Mouse (Mus musculus) adrenal gland, postnatal 14 days (tissue): ENCODE data around the gene Arrb2. TPM values are rescaled to one million over a fixed set of nuclear protein-coding genes. Genes with fewer than 3 reads are reported as not detected.
"Not testable (repeated sequence)": the region's sequence is repeated elsewhere in the genome, so short reads cannot be mapped to it uniquely, and the experiment has no call there.

Experiments
- DNase-seq: peaks from one replicate; pipeline ENCODE4 v3.0.0; 2021; ENCODE audit warnings: mixed read lengths
- long read RNA-seq, 2 experiments: library from polyadenylated mRNA; stranded (forward); transcript quantifications; one replicate each; pipeline ENCODE4 v2.0.0; 2021
- total RNA-seq: library from RNA; stranded (reverse); gene quantifications from 2 replicates; pipeline ENCODE4 v1.2.3, GENCODE M21; 2021

Gene Arrb2
- total RNA-seq: 17.5 and 32.6 TPM in 2 replicates
- long read RNA-seq, experiment 1, partial matches to known transcripts: 1 of 7 reads
- long read RNA-seq, experiment 1, other reads (novel, unspliced or antisense): 4 of 7 reads
- long read RNA-seq, experiment 2, partial matches to known transcripts: 0 of 3 reads
- long read RNA-seq, experiment 2, other reads (novel, unspliced or antisense): 3 of 3 reads

DNA sequence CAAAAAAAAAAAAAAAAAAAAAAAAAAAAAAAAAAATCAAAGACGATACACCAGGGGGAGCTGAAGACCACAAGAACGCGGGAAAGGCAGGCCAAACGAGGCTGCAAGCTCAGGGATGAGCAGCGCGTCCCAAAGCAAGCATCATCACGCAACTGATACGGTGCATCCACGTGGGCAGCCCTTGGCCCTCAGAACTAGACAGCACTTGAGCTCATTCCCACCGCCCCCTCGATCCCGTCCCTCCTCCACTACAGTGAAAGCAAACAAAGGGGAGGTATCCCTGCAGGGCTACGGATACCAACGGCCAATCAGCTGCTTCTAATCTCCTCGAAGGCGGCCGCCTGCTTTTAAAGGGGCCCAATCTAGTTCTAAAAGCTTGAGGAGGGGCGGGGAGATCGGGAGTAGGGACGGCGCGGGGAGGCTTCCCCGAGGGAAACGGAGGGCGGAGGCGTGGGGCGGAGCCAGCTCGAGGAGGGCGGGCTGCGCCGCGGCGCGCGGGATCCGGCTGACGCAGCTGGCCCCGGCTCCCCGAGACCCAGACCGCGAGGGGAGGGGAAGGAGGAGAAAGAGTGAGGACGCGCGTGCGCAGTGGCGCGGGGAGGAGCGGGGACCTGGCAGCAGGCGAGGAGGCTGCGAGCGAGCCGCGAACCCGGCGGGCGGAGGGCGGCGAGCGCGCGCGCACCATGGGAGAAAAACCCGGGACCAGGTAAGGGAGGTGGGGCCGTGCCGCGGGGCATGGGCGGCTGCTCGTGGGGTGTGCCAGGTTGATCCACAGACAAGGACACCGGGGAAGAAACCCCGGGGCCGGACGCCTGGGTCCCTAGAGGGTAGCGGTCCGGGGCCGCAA is at the start of gene Arrb2:
Arrb2 (plus strand) TSS at position 588 of the 847 bp plus-strand sequence.
- peak; percentile 99 for DNase-seq

DNA sequence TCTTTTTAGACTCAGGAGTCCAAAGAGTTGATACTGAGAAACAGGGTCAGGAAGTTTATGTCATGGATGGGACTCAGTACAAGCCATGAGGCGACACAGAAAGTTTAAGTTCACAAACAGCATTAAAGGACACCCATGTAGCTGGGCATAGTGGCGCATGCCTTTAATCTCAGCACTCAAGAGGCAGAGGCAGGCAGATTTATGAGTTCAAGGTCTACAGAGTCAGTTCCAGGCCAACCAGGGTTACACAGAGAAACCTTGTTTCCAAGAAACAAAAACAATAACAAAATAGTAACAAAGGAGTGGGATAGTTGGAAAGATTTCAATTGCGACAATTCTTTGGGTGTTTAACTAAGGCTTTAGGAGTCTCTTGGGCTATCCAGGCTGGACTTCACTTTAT is 48.3 kb upstream of the Arrb2 start:
- peak; percentile 38 for DNase-seq

DNA sequence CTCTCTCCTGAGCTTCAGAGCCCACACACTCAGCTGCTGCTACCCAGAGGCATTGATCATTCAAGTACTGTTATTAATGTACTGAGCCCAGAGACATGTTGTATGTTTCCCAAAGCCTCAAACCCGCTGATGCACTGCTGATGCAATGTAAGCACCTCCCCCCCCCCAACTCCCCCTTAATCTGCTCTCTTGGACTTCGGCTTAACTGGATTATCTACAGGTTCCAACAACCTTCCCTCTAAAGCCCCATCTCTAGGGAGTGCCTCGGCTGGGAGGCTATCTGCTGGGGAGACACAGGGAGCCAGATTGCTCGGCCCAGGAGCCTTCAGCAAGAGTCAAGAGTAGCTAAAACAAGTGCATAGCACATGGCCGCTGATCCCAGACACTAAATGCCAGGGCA is 45.0 kb upstream of the Arrb2 start:
- DNase-seq: no peak

DNA sequence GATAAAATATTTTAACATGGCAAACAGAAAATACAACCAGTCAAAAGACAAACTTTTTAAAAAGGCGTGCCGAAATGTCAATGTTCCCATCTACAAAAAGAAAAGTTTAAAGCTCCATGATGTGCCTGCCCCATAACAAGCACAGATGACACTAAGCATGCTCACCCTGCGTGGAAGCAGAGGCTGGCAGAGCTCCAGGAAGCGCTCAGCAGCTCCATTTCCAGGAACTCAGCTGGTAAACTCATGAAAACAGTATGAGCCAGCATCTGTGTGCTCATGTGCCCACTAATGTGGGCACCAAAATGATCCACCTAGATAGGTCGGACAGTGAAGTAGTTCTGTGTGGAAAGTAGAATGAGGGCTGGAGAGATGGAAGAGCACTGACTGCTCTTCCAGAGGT is 43.0 kb upstream of the Arrb2 start:
- DNase-seq: no peak

DNA sequence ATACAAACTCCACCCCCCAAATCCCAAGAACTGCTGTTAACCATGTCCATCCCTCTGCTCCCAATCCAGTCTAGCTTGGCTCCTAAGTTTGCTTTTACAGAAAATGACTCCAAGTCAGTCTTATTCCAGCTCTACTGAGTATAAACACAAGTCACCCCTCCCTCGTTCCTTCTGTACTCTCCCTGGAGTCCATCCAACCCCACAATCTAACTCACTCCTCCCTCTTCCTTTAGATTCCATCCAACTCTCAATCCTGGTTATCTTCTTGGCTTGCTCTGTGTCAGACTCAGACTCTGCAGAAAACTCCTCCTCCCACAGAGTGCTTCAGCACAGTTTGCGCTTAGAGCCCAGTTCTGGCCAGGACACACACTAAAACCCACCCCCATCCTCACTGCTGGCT is 28.8 kb upstream of the Arrb2 start:
- no peak for DNase-seq

DNA sequence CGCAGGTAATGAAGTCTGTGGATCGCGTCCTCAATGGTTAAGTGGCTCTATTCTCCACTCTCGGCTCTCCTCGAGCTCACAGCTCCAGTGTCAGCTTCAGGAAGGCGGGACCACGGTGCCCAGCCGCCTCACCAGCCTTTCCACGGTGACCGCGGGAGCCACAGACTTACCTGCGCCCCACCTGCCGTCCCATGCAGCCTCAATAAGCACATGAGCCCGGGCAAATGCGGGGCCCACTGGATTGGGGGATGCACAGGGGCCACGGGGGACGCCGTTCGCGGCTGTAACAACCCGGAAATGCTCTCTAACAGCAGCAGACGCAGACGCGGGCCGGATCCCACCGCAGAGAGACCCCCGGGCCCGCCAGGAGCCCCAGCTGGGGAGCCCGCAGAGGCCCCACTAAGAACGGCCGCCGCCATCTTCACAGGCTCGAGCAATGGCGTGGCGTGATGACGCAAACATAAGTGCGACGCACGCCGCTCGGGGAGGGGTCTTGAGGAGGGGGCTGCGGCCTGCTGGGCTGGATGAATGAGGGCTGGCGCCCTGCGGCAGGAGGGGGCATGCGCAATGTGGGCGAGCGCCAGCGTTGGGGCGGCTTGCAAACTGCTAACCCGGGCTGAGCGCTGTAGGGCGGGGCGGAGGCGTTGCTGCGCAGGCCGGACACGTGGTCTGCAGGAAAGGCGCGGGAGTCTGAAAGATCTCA is 22.7 kb upstream of the Arrb2 start, which contains the start of gene Pelp1:
Pelp1 (minus strand) TSS at position 438 of the 703 bp plus-strand sequence.
- peak; percentile 92 for DNase-seq

DNA sequence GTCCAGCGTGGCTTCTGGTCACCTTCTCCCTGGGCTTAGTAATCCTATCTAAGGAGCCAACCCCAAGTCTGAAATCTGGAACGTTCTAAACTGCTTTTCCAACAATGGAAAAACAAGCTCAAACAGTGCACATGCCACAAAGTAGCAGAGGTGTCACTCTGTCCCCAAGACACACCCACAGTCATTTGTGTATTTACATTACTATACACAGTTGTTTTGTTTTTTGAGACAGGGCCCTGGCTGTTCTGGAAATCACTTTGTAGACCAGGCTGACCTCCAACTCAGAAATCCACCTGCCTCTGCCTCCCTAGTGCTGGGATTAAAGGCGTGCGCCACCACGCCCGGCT is 22.2 kb upstream of the Arrb2 start:
- no peak for DNase-seq

DNA sequence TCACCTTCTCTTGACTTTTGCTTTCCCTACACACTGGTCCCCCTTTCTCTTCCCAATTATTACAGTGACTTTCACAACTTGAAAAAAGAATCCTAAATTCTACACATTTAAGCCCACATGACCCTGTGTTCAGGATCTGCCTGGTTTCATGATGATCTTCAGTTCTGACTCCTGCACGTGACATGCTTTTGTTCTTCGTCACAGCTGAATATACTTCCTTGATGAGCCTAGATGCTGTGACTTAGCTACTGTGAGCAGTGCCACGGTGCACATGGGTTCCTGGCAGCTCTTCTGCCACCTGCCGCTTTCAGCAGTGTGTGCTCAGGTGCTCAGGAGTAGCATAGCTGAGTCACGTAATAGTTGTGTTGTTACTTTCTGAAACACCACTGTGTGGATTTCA is 19.8 kb upstream of the Arrb2 start:
- DNase-seq: no peak

DNA sequence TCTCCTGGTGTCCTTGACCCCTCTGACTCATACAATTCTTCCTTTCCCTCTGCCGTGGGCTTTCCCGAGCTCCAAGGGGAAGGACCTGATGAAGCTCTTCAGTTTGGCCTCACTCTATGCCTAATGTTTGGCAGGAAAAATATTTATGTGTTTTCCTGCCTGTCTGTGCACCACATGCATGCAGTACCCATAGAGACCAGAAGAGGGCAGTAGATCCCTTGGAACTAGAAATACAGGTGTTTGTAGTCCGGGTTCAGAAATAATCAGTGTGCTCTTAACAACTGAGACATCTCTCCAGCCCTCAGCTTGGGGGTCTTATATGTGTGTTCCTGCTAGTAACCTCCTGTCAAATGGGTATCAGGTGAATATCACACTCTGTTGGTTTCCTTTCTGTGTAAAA is 18.5 kb upstream of the Arrb2 start:
- peak; percentile 86 for DNase-seq

DNA sequence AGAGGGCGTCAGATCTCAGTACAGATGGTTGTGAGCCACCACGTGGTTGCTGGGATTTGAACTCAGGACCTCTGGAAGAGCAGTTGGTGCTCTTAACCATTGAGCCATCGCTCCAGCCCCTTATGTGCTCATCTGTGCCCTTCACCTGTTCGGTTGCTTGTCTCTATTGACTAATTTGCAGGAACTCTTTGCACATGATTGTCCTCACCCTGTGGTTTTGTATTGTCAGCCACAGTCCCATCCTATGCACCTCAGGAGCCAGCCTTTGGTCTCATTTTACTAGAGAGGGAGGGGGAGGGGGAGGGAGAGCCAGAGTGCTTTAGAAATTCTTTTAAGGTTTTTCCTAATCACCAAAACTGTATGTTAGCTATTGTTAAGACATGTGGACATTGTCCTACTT is 14.2 kb upstream of the Arrb2 start:
- DNase-seq: no peak

DNA sequence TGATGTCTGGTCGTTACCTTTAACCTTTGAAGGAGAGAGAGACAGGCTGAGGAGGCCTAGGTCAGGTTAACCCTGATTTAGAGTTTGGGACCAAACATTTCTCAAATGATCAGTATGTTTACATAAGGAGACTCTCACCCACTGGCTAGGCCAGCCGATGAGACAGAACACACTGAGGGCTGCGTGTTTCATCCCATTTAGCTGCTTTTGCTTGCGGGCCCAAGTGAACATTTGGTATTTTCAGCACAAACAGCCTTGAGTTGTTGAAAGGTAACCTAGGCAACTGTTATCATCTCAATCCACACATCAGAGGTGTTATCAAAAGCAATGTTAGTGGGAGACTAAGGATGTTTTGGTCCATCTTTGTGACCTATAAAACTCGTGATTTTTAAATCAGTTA is 12.9 kb upstream of the Arrb2 start:
- DNase-seq: no peak

DNA sequence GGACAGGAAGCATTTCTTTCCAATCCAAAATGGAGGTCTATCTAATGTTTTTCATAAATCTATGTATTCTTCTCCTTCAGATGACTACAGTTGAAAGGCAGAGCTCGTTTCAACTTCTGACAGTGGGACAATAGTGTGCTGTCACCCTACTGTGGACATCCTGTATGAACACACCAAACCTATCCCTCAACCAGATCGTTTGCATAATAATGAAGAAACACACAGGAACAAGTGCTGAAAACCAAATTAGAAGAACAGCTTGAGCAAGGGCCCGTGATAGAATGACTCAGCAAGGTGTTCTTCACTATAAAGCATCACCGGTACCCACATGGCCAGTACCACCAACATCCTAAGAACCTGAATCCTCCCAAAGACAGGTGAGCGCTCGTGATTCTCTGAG is 5.8 kb upstream of the Arrb2 start:
- DNase-seq: not testable (repeated sequence)

DNA sequence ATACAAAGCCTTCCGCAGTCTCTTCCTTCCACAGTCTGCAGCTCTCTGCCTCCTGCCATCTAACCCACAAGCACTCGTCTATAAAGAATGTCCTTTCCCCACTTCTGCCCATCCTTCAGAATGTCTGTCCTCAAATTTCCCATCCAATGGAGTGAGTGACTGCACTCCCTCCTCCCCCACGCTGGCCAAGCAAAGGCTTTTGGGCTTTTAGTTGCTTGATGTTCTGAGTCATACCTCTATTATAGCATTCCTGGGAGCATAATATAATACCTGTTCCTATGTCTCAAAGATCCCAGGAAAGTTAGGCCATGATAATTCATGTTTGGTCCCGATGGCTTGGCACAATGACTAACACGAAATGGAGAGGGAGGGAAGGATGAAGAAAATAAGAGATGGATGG is 861 bp upstream of the Arrb2 start:
- no peak for DNase-seq

DNA sequence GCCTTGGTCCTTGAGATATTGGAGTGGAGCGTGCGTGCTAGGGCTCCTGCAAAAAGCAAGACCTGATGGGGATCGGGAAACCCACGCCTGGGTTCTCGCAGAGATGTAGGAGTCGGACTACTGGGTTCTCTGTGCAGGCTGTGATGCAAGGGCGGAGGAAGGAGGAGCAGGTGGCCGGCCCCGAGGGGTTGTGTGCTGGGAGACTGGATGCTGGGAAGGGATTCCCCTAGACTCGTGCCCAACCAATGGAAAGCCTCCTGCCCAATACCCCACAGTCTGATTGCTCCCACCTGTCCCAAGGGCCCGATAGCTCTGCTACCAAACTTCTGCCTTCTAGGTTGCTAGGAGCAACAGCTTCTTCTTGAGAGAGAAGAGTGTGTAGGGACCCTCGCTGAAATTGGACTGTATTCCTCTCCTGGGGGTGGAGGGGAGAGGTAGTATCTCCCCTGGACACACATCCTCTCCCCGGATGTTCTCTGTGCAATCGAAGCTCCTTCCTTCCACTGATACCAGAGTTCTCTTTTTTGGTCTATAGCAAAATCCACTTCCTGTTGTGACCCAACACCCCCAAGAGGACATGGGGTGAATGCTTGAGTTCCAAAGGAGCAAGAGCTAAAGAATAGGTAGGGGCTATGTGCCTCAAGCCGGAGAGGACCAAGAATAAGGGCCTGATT is 597 bp downstream of the Arrb2 start:
- DNase-seq: no peak

DNA sequence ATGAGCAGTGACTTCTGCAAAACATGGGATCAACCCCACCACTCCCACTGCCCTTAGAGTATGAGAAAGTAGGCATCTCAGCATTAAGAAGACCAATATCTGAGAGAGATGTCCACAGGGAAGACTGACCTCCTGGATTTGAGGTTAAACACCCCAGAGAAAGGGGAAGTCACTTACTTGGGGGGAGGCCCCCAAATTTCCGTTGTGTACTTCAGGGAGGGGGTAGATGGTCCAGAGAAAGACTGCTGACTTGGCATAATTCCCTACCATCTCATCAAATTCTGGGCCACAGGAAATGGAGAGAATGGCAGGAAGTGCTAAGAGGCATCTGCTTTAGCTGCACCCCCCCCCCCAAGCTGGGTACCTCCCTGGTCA is 1.1 kb downstream of the Arrb2 start:
- no peak for DNase-seq

DNA sequence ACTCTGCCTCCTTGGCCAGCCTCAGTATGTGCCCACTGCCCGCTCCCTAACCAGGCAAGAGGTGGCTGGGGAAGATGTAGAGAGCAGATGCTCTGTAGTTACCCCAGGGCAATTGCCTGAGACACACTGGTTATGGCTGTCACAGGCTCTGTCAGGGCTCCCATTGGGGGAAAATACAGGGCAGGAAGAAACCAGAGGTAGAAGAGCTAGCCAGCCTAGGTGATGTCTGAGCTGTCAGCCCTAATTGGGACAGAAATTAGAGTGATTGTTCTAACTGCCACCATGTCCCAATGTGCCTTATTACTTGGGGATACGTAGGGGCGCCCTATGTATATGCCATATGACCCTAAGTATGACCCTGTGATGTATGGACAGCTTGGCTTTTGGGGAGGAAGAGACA is 1.5 kb downstream of the Arrb2 start:
- no peak for DNase-seq

DNA sequence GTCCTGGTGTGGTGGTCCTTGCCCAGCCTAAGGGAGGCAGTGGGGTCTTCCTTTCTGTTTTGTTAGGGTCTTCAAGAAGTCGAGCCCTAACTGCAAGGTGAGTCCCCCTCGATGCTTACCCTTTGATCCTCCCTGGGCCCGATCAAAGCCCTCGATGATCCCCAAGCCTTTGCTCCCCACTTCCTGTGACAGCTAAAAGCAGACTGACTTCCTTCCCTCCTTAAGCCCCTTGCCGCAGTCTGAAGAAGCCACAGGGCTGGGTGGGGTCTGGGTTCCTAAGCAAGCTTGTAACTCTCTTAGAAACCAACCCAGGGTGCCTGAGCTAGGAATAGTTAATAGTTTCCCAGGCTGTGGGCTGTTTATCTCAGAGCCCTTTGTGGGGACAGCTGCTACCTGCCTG is 3.0 kb downstream of the Arrb2 start:
- no peak for DNase-seq

DNA sequence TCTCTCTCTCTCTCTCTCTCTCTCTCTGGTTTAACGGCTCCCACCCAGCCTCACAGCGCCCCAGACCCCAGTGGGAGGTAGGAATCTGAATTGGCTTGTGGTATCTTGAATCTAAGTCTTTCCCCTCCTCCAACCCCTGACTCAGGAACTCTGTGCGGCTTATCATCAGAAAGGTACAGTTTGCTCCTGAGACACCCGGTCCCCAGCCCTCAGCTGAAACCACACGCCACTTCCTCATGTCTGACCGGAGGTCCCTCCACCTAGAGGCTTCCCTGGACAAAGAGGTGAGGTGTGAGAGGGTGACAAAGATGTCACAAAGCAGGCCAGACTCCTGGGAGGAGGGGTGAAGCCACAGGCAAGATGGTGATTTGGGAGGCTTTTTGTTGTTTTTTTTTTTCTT is 5.0 kb downstream of the Arrb2 start:
- no peak for DNase-seq

DNA sequence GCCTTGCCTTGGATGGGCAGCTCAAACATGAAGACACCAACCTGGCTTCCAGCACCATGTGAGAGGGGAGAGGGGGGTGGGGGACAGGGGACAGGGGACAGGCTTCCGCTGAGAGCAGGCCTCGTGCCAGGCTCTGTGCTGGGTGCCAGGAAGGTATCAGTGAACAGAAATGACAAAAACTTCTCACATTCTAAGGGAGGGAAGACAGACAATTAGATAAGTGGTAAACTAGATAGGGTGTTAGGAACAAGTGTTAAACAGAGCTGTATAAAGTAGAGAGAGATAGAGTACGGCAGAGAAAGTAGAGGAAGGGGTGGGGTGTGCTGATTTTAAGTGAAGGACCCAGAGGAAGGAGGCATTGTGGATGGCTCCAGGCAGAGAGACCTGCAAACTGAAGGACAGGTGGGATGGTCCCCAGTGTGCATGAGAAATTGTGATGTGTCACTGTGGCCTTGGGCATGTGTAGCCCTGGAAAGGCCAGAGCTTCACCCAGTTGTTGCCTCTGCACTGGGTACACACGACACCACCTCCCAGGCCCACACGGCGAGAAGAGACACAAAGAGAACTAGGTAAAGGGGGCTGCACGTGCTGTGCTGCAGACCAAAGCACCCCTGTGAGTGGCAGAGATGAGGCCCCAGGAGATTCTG is 6.4 kb downstream of the Arrb2 start:
- DNase-seq: peak; percentile 44

DNA sequence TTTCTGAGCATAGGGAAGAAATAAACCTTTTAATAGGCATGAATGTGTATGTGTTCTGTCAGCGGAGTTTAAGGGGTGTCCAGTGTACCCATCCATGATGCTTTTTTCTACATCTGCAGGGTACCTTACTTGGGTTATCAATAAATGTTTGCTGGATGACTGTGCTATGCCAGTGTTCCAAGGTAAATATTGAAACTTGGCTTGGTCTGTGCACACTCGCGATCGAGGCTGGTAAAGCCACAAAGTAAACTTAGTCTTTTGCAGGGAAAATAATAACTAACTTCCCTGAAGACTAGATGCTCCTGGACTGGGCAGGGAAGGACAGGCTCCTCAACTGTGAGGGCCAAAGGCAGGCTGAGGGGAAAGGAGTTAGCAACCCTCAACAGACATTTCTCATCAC is 8.2 kb downstream of the Arrb2 start:
- DNase-seq: no peak

DNA sequence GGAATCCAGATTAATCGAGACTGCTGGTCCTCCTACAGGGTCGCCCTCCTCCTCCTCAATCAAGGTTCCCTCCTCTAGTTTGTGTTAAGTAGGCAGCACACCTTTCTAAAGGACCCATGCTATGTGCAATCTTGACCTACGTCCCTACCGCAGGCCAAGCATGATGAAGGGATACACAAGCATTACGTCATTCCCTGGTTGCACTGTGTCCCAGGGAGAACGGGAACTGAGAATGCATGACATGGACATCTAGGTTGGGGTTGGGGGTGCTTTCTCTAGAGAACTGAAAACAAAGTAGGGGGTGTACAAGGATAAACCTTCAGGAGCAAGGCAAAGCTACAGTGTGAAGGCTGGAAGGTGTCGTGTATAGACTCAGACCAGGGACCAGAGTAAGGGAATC is 9.4 kb downstream of the Arrb2 start:
- DNase-seq: no peak

DNA sequence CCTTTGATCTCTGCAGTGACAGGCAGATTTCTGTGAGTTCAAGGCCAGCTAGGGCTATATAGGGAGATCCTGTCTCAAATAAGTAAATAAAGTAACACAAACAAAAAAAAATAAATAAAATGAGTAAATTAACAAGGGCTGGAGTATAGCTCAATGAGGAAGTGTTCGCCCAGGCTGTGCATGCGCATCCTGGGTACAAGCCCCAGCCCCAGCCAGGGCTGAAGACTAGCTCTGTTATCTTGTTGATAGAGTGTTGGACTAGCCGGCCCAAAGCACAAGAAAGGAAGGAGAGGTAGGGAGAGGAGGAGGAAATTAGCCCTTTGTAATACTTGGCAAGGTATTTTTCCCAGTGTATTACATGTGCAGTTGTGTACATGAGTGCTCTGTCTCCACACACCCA is 11.5 kb downstream of the Arrb2 start:
- no peak for DNase-seq

DNA sequence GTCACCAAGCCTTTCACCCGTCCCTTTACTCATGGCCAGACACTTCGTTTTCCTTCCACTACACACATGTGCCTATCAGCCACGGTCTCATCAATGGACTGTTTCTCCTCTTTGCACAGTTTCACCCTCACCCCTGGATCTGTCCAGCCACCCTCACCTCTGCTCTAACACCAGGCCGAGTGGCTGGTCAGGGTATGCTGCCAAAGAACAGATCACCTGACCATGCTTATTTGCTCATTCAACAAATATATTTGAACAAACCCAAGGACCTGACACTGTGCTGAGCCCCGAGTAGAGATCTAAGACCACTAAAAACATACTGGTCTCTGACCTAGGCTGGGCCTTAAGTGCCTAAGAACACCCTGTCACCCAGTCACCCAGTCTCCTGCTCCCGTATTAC is 12.2 kb downstream of the Arrb2 start:
- DNase-seq: no peak
